Comparison of ENCODE assay signal across 32 mouse cellular contexts in genomic region chr2:89306974-89307373, GRCm38 (mm10). TPM values are rescaled to one million over a fixed set of nuclear protein-coding genes. Genes with fewer than 3 reads are reported as not detected.
"Had no signal": no experiment of that assay in that cellular context is flagged by ENCODE, and none has a peak within 500 bp of the region (broad histone marks: within the 10 kb centered on the region; RNA-seq: fewer than 3 reads in every experiment).

Gene Olfr1231, minus strand, starts transcription at chr2:89307074.

- DNase-seq: gastrocnemius, postnatal 14 days; gastrocnemius, postnatal 36 days; heart, adult 11 months; heart, adult 2 months; heart, postnatal 14 days; heart, postnatal 36 days; kidney, adult 11 months; kidney, adult 2 months; kidney, adult 9 months; kidney, postnatal 14 days; kidney, postnatal 36 days; layer of hippocampus, adult 9-11 months; layer of hippocampus, postnatal 36 days; left cerebral cortex, postnatal 4 days had no signal

- H3K36me3 ChIP-seq: heart, embryonic 13.5 days; heart, embryonic 15.5 days; hindbrain, embryonic 13.5 days; hindbrain, embryonic 15.5 days; kidney, embryonic 15.5 days; limb, embryonic 13.5 days; limb, embryonic 15.5 days had no signal

- H3K27ac ChIP-seq: heart, adult 2 months; heart, embryonic 13.5 days; heart, embryonic 15.5 days; hindbrain, embryonic 13.5 days; hindbrain, embryonic 15.5 days; hindbrain, postnatal 0 days; kidney, embryonic 15.5 days; kidney, postnatal 0 days; limb, embryonic 13.5 days; limb, embryonic 15.5 days had no signal

- H3K27me3 ChIP-seq: heart, embryonic 13.5 days; heart, embryonic 15.5 days; hindbrain, embryonic 13.5 days; hindbrain, embryonic 15.5 days; kidney, embryonic 15.5 days; limb, embryonic 13.5 days; limb, embryonic 15.5 days had no signal

- H3K4me2 ChIP-seq: heart, embryonic 11.5 days; heart, embryonic 13.5 days; heart, embryonic 15.5 days; hindbrain, embryonic 13.5 days; hindbrain, embryonic 15.5 days; kidney, embryonic 15.5 days; limb, embryonic 13.5 days; limb, embryonic 15.5 days had no signal

- H3K9me3 ChIP-seq: heart, embryonic 13.5 days; heart, embryonic 15.5 days; hindbrain, embryonic 13.5 days; hindbrain, embryonic 15.5 days; kidney, embryonic 15.5 days; limb, embryonic 13.5 days; limb, embryonic 15.5 days had no signal

- ATAC-seq: hindbrain, postnatal 0 days; intestine, embryonic 16.5 days had no signal

- H3K9ac ChIP-seq: heart, embryonic 13.5 days; heart, embryonic 15.5 days; hindbrain, embryonic 13.5 days; hindbrain, embryonic 15.5 days; kidney, embryonic 15.5 days; limb, embryonic 13.5 days; limb, embryonic 15.5 days had no signal

- H3K4me3 ChIP-seq: heart, adult 2 months; heart, embryonic 13.5 days; heart, embryonic 15.5 days; hindbrain, embryonic 13.5 days; hindbrain, embryonic 15.5 days; kidney, embryonic 15.5 days; limb, embryonic 13.5 days; limb, embryonic 15.5 days had no signal

- H3K4me1 ChIP-seq: heart, embryonic 13.5 days; heart, embryonic 15.5 days; hindbrain, embryonic 13.5 days; hindbrain, embryonic 15.5 days; kidney, embryonic 15.5 days; limb, embryonic 13.5 days; limb, embryonic 15.5 days had no signal

RNA-seq across cellular contexts. Expression of gene Olfr1231, which starts in this region (rescaled TPM):
- polyA plus RNA-seq: gonadal fat pad, adult 2 months; heart, adult 2 months; heart, embryonic 11.5 days; heart, embryonic 13.5 days; heart, embryonic 15.5 days; heart, postnatal 0 days; hindbrain, embryonic 11.5 days; hindbrain, embryonic 13.5 days; hindbrain, embryonic 15.5 days; hindbrain, postnatal 0 days; intestine, embryonic 14.5 days; intestine, embryonic 16.5 days; kidney, adult 2 months; kidney, embryonic 15.5 days; kidney, postnatal 0 days; large intestine, adult 2 months; limb, embryonic 11.5 days; limb, embryonic 13.5 days; limb, embryonic 15.5 days; liver, adult 2 months had no signal
